Mouse (Mus musculus): Measurements from ENCODE around the gene Myo5c. TPM values are rescaled to one million over a fixed set of nuclear protein-coding genes. Genes with fewer than 3 reads are reported as not detected.
"Not testable (repeated sequence)": the region's sequence is repeated elsewhere in the genome, so short reads cannot be mapped to it uniquely, and the experiment has no call there.

Myo5c gene
- polyA plus RNA-seq, 1 experiment from 2014 or later = 0.85 TPM

DNA sequence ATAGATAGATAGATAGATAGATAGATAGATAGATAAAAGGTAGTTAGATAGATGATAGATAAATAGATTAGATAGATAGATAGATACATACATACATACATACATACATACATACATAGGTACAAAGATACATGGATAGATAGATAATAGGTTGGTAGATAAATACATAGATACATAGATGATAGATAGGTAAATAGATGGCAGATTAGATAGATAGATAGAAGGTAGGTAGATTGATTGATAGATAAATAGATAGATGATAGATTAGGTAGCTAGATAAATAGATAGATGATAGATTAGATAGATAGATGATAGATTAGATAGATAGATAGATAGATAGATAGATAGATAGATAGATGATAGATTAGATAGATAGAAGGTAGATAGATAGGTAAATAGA, 17.1 kb downstream of the Myo5c start:
- no peak overlapping the region for H3K4me2 ChIP-seq
- H3K36me3 ChIP-seq (ENCODE audit: control insufficient read depth, insufficient read depth, low read length) = no peaks in the 10 kb centered on the region
- no peak for DNase-seq (ENCODE audit: low spot score)
- H3K4me1 ChIP-seq (replicated peaks; ENCODE audit: control insufficient read depth, insufficient read depth, low read length) = no peaks in the 10 kb centered on the region
- no peaks in the 10 kb centered on the region for H3K9me3 ChIP-seq (ENCODE audit: control insufficient read depth, low read length)
- H3K9ac ChIP-seq (ENCODE audit: low read depth, low read length) = no peak overlapping the region
- ATAC-seq (replicated peaks; ENCODE audit: low FRiP score) = no peak
- H3K27me3 ChIP-seq (replicated peaks; ENCODE audit: control insufficient read depth, insufficient read depth, low read length) = no peaks in the 10 kb centered on the region
- no peak overlapping the region for H3K4me3 ChIP-seq (ENCODE audit: low read depth, low read length)
- no peak overlapping the region for H3K27ac ChIP-seq (ENCODE audit: low read depth, low read length)

DNA sequence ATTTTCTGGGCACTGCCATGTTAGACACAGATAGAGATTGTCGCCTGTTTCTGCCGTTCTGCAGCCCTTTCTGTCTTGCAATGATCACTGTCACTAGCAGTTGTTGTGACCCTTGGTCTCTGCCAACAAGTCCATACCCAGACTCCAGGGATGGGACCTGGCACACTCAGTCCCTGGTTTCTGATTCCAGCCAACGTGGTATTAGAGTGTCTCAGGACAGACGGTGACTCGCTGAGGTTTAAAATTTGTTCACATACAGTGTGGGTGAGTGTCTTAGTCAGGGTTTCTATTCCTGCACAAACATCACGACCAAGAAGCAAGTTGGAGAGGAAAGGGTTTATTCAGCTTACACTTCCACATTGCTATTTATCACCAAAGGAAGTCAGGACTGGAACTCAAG, 21.3 kb downstream of the Myo5c start:
- H3K27ac ChIP-seq (ENCODE audit: low read depth, low read length); H3K9ac ChIP-seq (ENCODE audit: low read depth, low read length); ATAC-seq (replicated peaks; ENCODE audit: low FRiP score); H3K9me3 ChIP-seq (ENCODE audit: control insufficient read depth, low read length); H3K4me1 ChIP-seq (replicated peaks; ENCODE audit: control insufficient read depth, insufficient read depth, low read length); H3K36me3 ChIP-seq (ENCODE audit: control insufficient read depth, insufficient read depth, low read length); H3K4me3 ChIP-seq (ENCODE audit: low read depth, low read length); H3K27me3 ChIP-seq (replicated peaks; ENCODE audit: control insufficient read depth, insufficient read depth, low read length); DNase-seq (ENCODE audit: low spot score); H3K4me2 ChIP-seq: not testable (repeated sequence)
- WGBS = 61% methylated on average over 6 of the region's 6 CpGs

DNA sequence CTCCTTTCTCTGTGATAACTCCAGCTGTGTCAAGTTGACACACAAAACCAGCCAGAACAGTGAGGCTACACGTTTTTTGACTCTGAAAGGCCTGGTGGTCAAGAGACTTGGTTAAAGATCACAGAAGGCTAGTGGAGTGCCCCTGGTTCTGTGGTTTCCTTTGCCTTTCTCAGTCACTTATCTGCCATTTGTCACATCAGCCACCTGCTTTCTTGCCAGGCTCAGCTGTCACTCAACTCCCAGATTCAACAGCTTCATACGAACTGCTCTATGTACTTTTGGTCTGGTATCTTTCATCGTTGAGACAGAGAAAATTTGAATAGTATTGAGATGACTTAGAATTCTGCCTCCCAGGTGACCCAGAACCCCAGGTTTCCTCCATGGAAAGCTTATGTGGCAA, 21.9 kb downstream of the Myo5c start:
- 21% methylated on average over 3 of the region's 3 CpGs for WGBS
- Histone ChIP-seq H3K9ac (ENCODE audit: low read depth, low read length) (no peak overlapping the region), H3K4me2 (no peak overlapping the region), H3K4me3 (ENCODE audit: low read depth, low read length) (no peak overlapping the region), H3K9me3 (ENCODE audit: control insufficient read depth, low read length) (no peaks in the 10 kb centered on the region), H3K36me3 (ENCODE audit: control insufficient read depth, insufficient read depth, low read length) (no peaks in the 10 kb centered on the region), H3K4me1 (replicated peaks; ENCODE audit: control insufficient read depth, insufficient read depth, low read length) (no peaks in the 10 kb centered on the region; the same call in 1 of the 2 replicates), H3K27ac (ENCODE audit: low read depth, low read length) (0 out of 2 replicates have a peak overlapping the region, but pooled peaks have one; percentile 26), H3K27me3 (replicated peaks; ENCODE audit: control insufficient read depth, insufficient read depth, low read length) (no peaks in the 10 kb centered on the region)
- DNase-seq (ENCODE audit: low spot score) (no peak), ATAC-seq (replicated peaks; ENCODE audit: low FRiP score) (no peak)

DNA sequence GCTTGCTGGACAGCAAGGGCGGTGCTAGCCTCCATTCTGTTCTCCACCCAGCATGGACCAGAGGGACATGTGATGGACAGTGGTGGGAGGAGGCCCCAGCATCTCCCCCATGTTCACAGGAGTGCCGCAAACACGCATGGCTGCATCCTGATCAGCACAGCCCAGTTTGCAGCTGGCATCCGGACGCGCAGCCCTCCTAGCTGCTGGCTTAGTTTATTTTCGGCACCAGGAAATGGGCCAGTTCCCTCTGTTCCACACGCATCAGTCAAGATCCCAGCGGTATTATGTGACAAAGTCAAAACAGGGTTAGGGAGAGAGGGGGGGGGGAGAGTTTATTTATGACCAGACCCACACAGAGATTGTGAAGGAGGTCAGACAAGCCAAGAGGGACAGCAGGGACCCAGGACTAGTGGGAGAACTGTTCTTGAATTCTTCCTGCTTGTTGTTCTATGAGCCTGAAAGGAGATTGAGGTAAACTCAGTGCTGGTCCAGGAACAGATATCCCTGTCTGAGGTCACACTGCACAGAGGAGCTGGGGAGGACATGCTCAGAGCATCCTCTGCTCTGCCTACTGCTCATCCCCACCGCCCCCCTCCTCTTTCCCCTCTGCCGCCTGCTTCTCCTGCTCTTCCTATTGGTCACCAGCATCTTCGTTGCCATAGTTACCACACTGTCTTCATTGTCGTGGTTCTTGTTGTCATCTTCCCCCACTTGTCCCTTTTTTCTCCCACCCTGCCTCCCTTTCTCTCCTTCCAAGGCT, 22.6 kb downstream of the Myo5c start:
- 45% methylated on average over 13 of the region's 13 CpGs for WGBS
- Histone ChIP-seq H3K4me2 (no peak overlapping the region), H3K27ac (ENCODE audit: low read depth, low read length) (peak overlapping the region; percentile 26; the same call in 1 of the 2 replicates), H3K36me3 (ENCODE audit: control insufficient read depth, insufficient read depth, low read length) (no peaks in the 10 kb centered on the region), H3K9me3 (ENCODE audit: control insufficient read depth, low read length) (no peaks in the 10 kb centered on the region), H3K27me3 (replicated peaks; ENCODE audit: control insufficient read depth, insufficient read depth, low read length) (no peaks in the 10 kb centered on the region), H3K4me3 (ENCODE audit: low read depth, low read length) (no peak overlapping the region), H3K4me1 (replicated peaks; ENCODE audit: control insufficient read depth, insufficient read depth, low read length) (no peaks in the 10 kb centered on the region; the same call in 1 of the 2 replicates), H3K9ac (ENCODE audit: low read depth, low read length) (no peak overlapping the region)
- ATAC-seq (replicated peaks; ENCODE audit: low FRiP score) = peak; percentile 54
- no peak for DNase-seq (ENCODE audit: low spot score)

DNA sequence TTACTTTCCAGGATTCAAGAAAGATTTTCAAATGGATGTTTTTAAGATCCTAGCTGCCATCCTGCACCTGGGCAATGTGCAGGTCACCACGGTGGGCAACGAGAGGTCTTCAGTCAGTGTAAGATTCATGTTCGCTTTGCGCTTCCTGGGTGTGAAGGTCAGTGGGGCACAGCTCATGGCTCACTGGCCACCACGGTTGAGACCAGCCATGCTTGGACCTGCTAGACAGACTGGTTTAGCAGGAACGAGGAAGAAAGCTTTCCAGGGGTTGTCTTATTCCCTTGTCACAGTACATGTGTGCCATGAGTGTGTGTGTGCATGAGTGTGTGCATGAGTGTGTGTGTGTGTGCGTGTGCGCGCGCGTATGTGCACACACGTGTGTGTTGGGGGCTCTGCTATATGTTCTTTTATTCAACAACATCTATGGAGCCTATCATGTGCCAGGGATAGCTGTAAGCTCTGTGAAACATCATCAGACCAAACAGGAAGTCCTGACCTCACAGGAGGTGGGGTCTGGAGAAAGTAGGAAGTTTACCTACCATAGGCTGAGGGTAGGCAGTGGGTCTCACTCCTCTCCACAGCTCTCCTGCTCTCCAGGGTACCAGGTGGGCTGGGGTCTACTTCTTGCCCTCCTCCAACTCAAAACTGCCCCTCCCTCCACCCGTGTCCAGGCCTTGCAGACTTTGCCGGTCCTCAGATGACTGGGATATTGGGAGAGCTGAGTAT, 24.2 kb downstream of the Myo5c start:
- no peaks in the 10 kb centered on the region for H3K36me3 ChIP-seq (ENCODE audit: control insufficient read depth, insufficient read depth, low read length)
- ATAC-seq (replicated peaks; ENCODE audit: low FRiP score) (no peak), DNase-seq (ENCODE audit: low spot score) (no peak)
- no peaks in the 10 kb centered on the region for H3K27me3 ChIP-seq (replicated peaks; ENCODE audit: control insufficient read depth, insufficient read depth, low read length)
- H3K4me2 ChIP-seq = no peak overlapping the region
- H3K4me1 ChIP-seq (replicated peaks; ENCODE audit: control insufficient read depth, insufficient read depth, low read length) = no peaks in the 10 kb centered on the region; the same call in 1 of the 2 replicates
- H3K9ac ChIP-seq (ENCODE audit: low read depth, low read length) = no peak overlapping the region
- no peaks in the 10 kb centered on the region for H3K9me3 ChIP-seq (ENCODE audit: control insufficient read depth, low read length)
- WGBS = 82% methylated on average over 14 of the region's 14 CpGs
- H3K4me3 ChIP-seq (ENCODE audit: low read depth, low read length) = no peak overlapping the region
- no peak overlapping the region for H3K27ac ChIP-seq (ENCODE audit: low read depth, low read length)

DNA sequence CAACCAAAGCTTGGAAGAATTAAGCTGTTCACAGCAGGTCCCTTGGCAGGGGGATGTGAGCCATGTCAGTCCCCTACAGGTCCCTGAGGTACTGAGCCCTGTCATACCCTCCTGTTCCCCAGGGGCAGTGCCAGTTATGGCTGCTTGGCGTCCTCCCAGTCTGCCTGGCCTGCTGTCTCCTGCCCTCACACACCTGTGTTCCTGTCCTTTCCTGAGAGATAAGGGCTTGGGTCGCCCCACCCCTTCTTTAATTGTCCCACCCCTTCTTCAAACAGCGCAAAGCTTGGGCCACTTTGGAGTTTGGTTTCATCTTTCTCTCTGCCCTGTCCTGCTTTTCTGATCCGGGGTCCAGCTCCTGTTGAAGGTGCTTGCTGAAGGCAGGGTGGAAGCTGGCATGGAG, 27.0 kb downstream of the Myo5c start:
- H3K27ac ChIP-seq (ENCODE audit: low read depth, low read length) = no peak overlapping the region
- DNase-seq (ENCODE audit: low spot score) = no peak

DNA sequence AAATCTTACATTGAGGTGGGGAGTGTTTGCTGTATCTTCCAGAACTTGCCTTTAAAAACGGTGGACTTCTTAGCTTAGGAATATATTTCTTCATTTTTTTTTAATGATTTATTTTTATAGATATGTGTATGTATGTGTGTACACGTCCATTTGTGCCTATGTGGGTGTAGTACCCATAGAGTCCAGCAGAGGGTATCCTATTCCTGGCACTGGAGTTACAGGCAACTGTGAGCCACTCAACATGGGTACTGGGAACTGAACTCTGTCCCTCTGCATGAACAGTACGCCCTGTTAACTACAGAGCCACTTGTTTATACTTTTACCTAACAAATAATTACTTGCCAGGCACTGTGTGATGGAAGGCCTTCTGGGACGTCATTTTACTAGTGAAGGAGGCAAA, 27.8 kb downstream of the Myo5c start:
- Histone ChIP-seq H3K27me3 (replicated peaks; ENCODE audit: control insufficient read depth, insufficient read depth, low read length) (no peaks in the 10 kb centered on the region), H3K36me3 (ENCODE audit: control insufficient read depth, insufficient read depth, low read length) (no peaks in the 10 kb centered on the region), H3K4me2 (no peak overlapping the region), H3K27ac (ENCODE audit: low read depth, low read length) (no peak overlapping the region), H3K4me1 (replicated peaks; ENCODE audit: control insufficient read depth, insufficient read depth, low read length) (no peaks in the 10 kb centered on the region; the same call in 1 of the 2 replicates), H3K4me3 (ENCODE audit: low read depth, low read length) (no peak overlapping the region), H3K9me3 (ENCODE audit: control insufficient read depth, low read length) (no peaks in the 10 kb centered on the region), H3K9ac (ENCODE audit: low read depth, low read length) (no peak overlapping the region)
- WGBS = 78% methylated on average over 4 of the region's 4 CpGs
- ATAC-seq (replicated peaks; ENCODE audit: low FRiP score) (no peak), DNase-seq (ENCODE audit: low spot score) (no peak)

More for the DNA sequence above, 27.0 kb downstream of the Myo5c start:
- no peak overlapping the region for H3K4me3 ChIP-seq (ENCODE audit: low read depth, low read length)
- no peaks in the 10 kb centered on the region; the same call in 1 of the 2 replicates for H3K4me1 ChIP-seq (replicated peaks; ENCODE audit: control insufficient read depth, insufficient read depth, low read length)
- 63% methylated on average over 4 of the region's 4 CpGs for WGBS
- no peaks in the 10 kb centered on the region for H3K27me3 ChIP-seq (replicated peaks; ENCODE audit: control insufficient read depth, insufficient read depth, low read length)
- ATAC-seq (replicated peaks; ENCODE audit: low FRiP score) = no peak
- H3K4me2 ChIP-seq = no peak overlapping the region
- no peaks in the 10 kb centered on the region for H3K9me3 ChIP-seq (ENCODE audit: control insufficient read depth, low read length)
- no peaks in the 10 kb centered on the region for H3K36me3 ChIP-seq (ENCODE audit: control insufficient read depth, insufficient read depth, low read length)
- H3K9ac ChIP-seq (ENCODE audit: low read depth, low read length) = no peak overlapping the region

DNA sequence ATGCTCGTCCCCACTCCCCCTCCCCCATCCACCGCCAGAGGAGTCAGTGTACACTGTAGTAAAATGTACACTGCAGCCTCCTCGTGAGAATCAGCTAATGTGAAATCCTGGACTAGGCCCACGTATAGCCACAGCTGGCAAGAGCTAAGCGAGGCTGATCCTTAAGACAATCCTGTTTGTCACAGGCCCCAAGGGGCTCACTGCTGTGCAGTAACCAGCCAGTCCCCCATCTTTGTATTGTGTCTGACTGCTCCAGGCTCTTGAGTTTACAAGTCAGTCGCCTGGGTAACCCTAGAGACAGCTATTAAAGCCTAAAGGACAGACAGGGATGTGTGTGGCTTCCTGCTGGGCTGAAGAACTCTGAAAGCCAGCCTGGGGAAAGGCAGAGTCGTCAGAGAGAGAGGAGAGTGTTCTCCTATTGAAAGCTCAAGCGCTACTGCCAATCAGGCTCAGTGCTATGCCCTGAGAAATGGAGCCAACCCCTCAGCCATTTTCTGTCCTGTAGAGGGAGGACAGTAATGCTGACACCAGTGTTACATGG, 29.6 kb downstream of the Myo5c start:
- no peak overlapping the region for H3K27ac ChIP-seq (ENCODE audit: low read depth, low read length)
- no peaks in the 10 kb centered on the region for H3K27me3 ChIP-seq (replicated peaks; ENCODE audit: control insufficient read depth, insufficient read depth, low read length)
- ATAC-seq (replicated peaks; ENCODE audit: low FRiP score) = no peak
- no peak for DNase-seq (ENCODE audit: low spot score)
- H3K4me3 ChIP-seq (ENCODE audit: low read depth, low read length) = no peak overlapping the region
- H3K36me3 ChIP-seq (ENCODE audit: control insufficient read depth, insufficient read depth, low read length) = no peaks in the 10 kb centered on the region
- H3K4me1 ChIP-seq (replicated peaks; ENCODE audit: control insufficient read depth, insufficient read depth, low read length) = no peaks in the 10 kb centered on the region; the same call in 1 of the 2 replicates
- H3K9ac ChIP-seq (ENCODE audit: low read depth, low read length) = no peak overlapping the region
- H3K4me2 ChIP-seq = no peak overlapping the region
- 34% methylated on average over 8 of the region's 8 CpGs for WGBS
- no peaks in the 10 kb centered on the region for H3K9me3 ChIP-seq (ENCODE audit: control insufficient read depth, low read length)
